Mouse (Mus musculus) inflammation-experienced regulatory T-cells, adult 16 weeks (primary cell): ENCODE results near the gene Zfp462. TPM values are rescaled to one million over a fixed set of nuclear protein-coding genes. Genes with fewer than 3 reads are reported as not detected.

Experiments
- polyA plus RNA-seq: library from polyadenylated mRNA; unstranded; fragments of 100-300 nt; shearing (Covaris generic); gene quantifications from one replicate; pipeline ENCODE4 v1.2.1, GENCODE M21; 2017

The Zfp462 gene
- not detected for polyA plus RNA-seq

GRCm38 (mm10) chr4:54944921-54945430 is at the start of gene Zfp462:
Zfp462 (plus strand) TSS chr4:54945048.

